Mouse (Mus musculus) embryo, embryonic 10 days (tissue): ENCODE measurements at regions not wholly inside any gene's neighbourhood (a gene's known extent, or its start where the extent isn't known, plus 50 kb on each side); places are given as distances from the start of the nearest gene placed in this dataset.

ENCODE experiments used
- DNase-seq: peaks from one replicate; pipeline ENCODE4 v3.0.0-alpha.2; 2015; ENCODE audit warnings: low spot score

- no peak for DNase-seq
These were observed 226.0 kb upstream of the Kazn start for GRCm38 (mm10) chr4:142465226-142465625.

- DNase-seq: no peak
These were observed 224.9 kb upstream of the Kazn start for GRCm38 (mm10) chr4:142464066-142464465.

- DNase-seq: no peak
These were observed 221.4 kb upstream of the Kazn start for GRCm38 (mm10) chr4:142460468-142461086.

- no peak for DNase-seq
These were observed 213.4 kb upstream of the Kazn start for GRCm38 (mm10) chr4:142452614-142453013.

GRCm38 (mm10) chr4:142450884-142451283 lies 211.7 kb upstream of the Kazn start:
- no peak for DNase-seq

- DNase-seq: no peak
These were observed 210.5 kb upstream of the Kazn start for GRCm38 (mm10) chr4:142449713-142450112.

- no peak for DNase-seq
These were observed 210.0 kb upstream of the Kazn start for GRCm38 (mm10) chr4:142449198-142449702.

GRCm38 (mm10) chr4:142447529-142447928 lies 208.3 kb upstream of the Kazn start:
- no peak for DNase-seq

- no peak for DNase-seq
These were observed 201.8 kb upstream of the Kazn start for GRCm38 (mm10) chr4:142441045-142441444.

GRCm38 (mm10) chr4:142439450-142440183 lies 200.4 kb upstream of the Kazn start:
- no peak for DNase-seq

GRCm38 (mm10) chr4:142424596-142424995 lies 185.4 kb upstream of the Kazn start:
- no peak for DNase-seq

- DNase-seq: no peak
These were observed 181.2 kb upstream of the Kazn start for GRCm38 (mm10) chr4:142420427-142420826.

- peak; percentile 29 for DNase-seq
These were observed 175.7 kb upstream of the Kazn start for GRCm38 (mm10) chr4:142414874-142415273.

GRCm38 (mm10) chr4:142411792-142412191 lies 172.6 kb upstream of the Kazn start:
- DNase-seq: no peak

GRCm38 (mm10) chr4:142410596-142411573 lies 171.7 kb upstream of the Kazn start:
- no peak for DNase-seq

- DNase-seq: no peak
These were observed 158.7 kb upstream of the Kazn start for GRCm38 (mm10) chr4:142397858-142398257.

- peak; percentile 58 for DNase-seq
These were observed 153.7 kb upstream of the Kazn start for GRCm38 (mm10) chr4:142392924-142393323.

- DNase-seq: no peak
These were observed 151.5 kb upstream of the Kazn start for GRCm38 (mm10) chr4:142390531-142391195.

GRCm38 (mm10) chr4:142388476-142388875 lies 149.3 kb upstream of the Kazn start:
- no peak for DNase-seq

- DNase-seq: no peak
These were observed 142.0 kb upstream of the Kazn start for GRCm38 (mm10) chr4:142381168-142381567.

GRCm38 (mm10) chr4:142378452-142378851 lies 139.3 kb upstream of the Kazn start:
- DNase-seq: no peak

GRCm38 (mm10) chr4:142367774-142368173 lies 128.6 kb upstream of the Kazn start:
- DNase-seq: no peak
